Mouse (Mus musculus) stomach, postnatal 0 days (tissue): ENCODE results near the gene Apba2. TPM values are rescaled to one million over a fixed set of nuclear protein-coding genes. Genes with fewer than 3 reads are reported as not detected.

ENCODE experiments used
- ATAC-seq: fragments of 200-750 bp; cut with Nextera tagmentation; 2 replicates; pipeline ENCODE4 v1.8.0; 2017; ENCODE audit not compliant: low FRiP score, low TSS enrichment
- DNase-seq: peaks from one replicate; pipeline ENCODE4 v3.0.0-alpha.2; 2016; ENCODE audit warnings: low spot score
- H3K27ac ChIP-seq: fragments of 300-500 bp; sonication (generic); replicated peaks from 2 replicates; pipeline ENCODE4 v1.5.1; 2014; ENCODE audit warnings: mild to moderate bottlenecking, control low read depth
- H3K27me3 ChIP-seq: fragments of 300-500 bp; sonication (generic); 2 replicates; pipeline ENCODE4 v1.6.1; 2014; ENCODE audit warnings: low read length; ENCODE audit not compliant: control insufficient read depth, insufficient read depth
- H3K36me3 ChIP-seq: fragments of 300-500 bp; sonication (generic); 2 replicates; pipeline ENCODE4 v1.6.1; 2014; ENCODE audit warnings: low read length, mixed read lengths; ENCODE audit not compliant: control insufficient read depth, insufficient read depth
- H3K4me1 ChIP-seq: fragments of 300-500 bp; sonication (generic); replicated peaks from 2 replicates; pipeline ENCODE4 v1.6.1; 2014; ENCODE audit warnings: antibody characterized with exemption; ENCODE audit not compliant: control insufficient read depth, insufficient read depth
- H3K4me2 ChIP-seq: fragments of 300-500 bp; sonication (generic); replicated peaks from 2 replicates; pipeline ENCODE4 v1.6.1; 2014; ENCODE audit warnings: low read depth, mild to moderate bottlenecking, control low read depth, moderate library complexity
- H3K4me3 ChIP-seq: fragments of 300-500 bp; sonication (generic); 2 replicates; pipeline ENCODE4 v1.5.1; 2014; ENCODE audit warnings: low read depth, low read length, control low read depth
- H3K9ac ChIP-seq: fragments of 300-500 bp; sonication (generic); 2 replicates; pipeline ENCODE4 v1.6.1; 2014; ENCODE audit warnings: mild to moderate bottlenecking, low read length, control low read depth, mixed read lengths
- H3K9me3 ChIP-seq: fragments of 300-500 bp; sonication (generic); 2 replicates; pipeline ENCODE4 v1.6.1; 2016; ENCODE audit warnings: low read length; ENCODE audit not compliant: control insufficient read depth
- CTCF ChIP-seq: IDR thresholded peaks from 2 replicates; pipeline ENCODE4 v1.5.1; 2016; ENCODE audit warnings: antibody characterized with exemption, low read depth, mild to moderate bottlenecking, moderate library complexity
- EP300 ChIP-seq: optimal IDR thresholded peaks from 2 replicates; pipeline ENCODE3; 2016; ENCODE audit warnings: antibody characterized with exemption
- WGBS: fragments of 180-500 bp; shearing (Covaris S2); extraction: QIAGEN DNeasy Blood & Tissue Kit; methylation state at CpG from one replicate; pipeline ENCODE4 v1.1.7; 2014; 5-methylcytosine and 5-hydroxymethylcytosine counted together
- polyA plus RNA-seq: library from polyadenylated mRNA; unstranded; fragments of >200 nt; fragmentation: Nextera tagmentation; extraction: Ambion mirVana; gene quantifications from 2 replicates; pipeline ENCODE4 v1.2.1, GENCODE M21; 2015

The Apba2 gene
- polyA plus RNA-seq, 1 experiment from 2014 or later = 2.6 TPM

- no peak for DNase-seq
- Histone ChIP-seq H3K27me3 (no peaks in the 10 kb centered on the region), H3K4me3 (no peak overlapping the region), H3K4me2 (no peak overlapping the region), H3K36me3 (no peaks in the 10 kb centered on the region), H3K4me1 (no peaks in the 10 kb centered on the region), H3K9ac (no peak overlapping the region), H3K9me3 (no peaks in the 10 kb centered on the region), H3K27ac (no peak overlapping the region)
- WGBS = 89% methylated on average over 2 of the region's 2 CpGs
- no peak for ATAC-seq
- no peak for TF ChIP-seq CTCF
- TF ChIP-seq EP300 = no peak
These were observed 190.3 kb downstream of the Apba2 start for GRCm38 (mm10) chr7:64691831-64692230.

- H3K9ac ChIP-seq = no peak overlapping the region
- no peaks in the 10 kb centered on the region for H3K27me3 ChIP-seq
- TF ChIP-seq CTCF (no peak), EP300 (no peak)
- ATAC-seq (no peak), DNase-seq (no peak)
- no peak overlapping the region for H3K27ac ChIP-seq
- H3K4me1 ChIP-seq = no peaks in the 10 kb centered on the region
- H3K4me2 ChIP-seq = no peak overlapping the region
- no peaks in the 10 kb centered on the region for H3K36me3 ChIP-seq
- no peaks in the 10 kb centered on the region for H3K9me3 ChIP-seq
- no peak overlapping the region for H3K4me3 ChIP-seq
- 91% methylated on average over 6 of the region's 6 CpGs for WGBS
These were observed 193.4 kb downstream of the Apba2 start for GRCm38 (mm10) chr7:64694937-64695336.

GRCm38 (mm10) chr7:64696521-64697281, 195.2 kb downstream of the Apba2 start:
- DNase-seq = no peak
- Histone ChIP-seq H3K27ac (no peak overlapping the region), H3K27me3 (no peaks in the 10 kb centered on the region), H3K4me2 (no peak overlapping the region), H3K9me3 (no peaks in the 10 kb centered on the region), H3K4me3 (no peak overlapping the region), H3K4me1 (no peaks in the 10 kb centered on the region), H3K9ac (no peak overlapping the region), H3K36me3 (no peaks in the 10 kb centered on the region)
- no peak for TF ChIP-seq CTCF
- TF ChIP-seq EP300 = no peak
- 64% methylated on average over 14 of the region's 14 CpGs for WGBS
- ATAC-seq = no peak

- no peak for DNase-seq
- Histone ChIP-seq H3K9me3 (no peaks in the 10 kb centered on the region), H3K4me3 (no peak overlapping the region), H3K9ac (no peak overlapping the region), H3K4me1 (no peaks in the 10 kb centered on the region), H3K27me3 (no peaks in the 10 kb centered on the region), H3K4me2 (no peak overlapping the region), H3K27ac (no peak overlapping the region), H3K36me3 (no peaks in the 10 kb centered on the region)
- ATAC-seq = no peak
- 84% methylated on average over 6 of the region's 6 CpGs for WGBS
- no peak for TF ChIP-seq EP300
- no peak for TF ChIP-seq CTCF
These were observed 196.4 kb downstream of the Apba2 start for GRCm38 (mm10) chr7:64697791-64698337.

GRCm38 (mm10) chr7:64704060-64704595, 202.6 kb downstream of the Apba2 start:
- Histone ChIP-seq H3K9me3 (no peaks in the 10 kb centered on the region), H3K27ac (no peak overlapping the region), H3K4me1 (no peaks in the 10 kb centered on the region), H3K27me3 (no peaks in the 10 kb centered on the region), H3K4me3 (no peak overlapping the region), H3K9ac (no peak overlapping the region), H3K4me2 (no peak overlapping the region), H3K36me3 (no peaks in the 10 kb centered on the region)
- ATAC-seq (no peak), DNase-seq (no peak)
- TF ChIP-seq CTCF (no peak), EP300 (no peak)
- 55% methylated on average over 5 of the region's 5 CpGs for WGBS

GRCm38 (mm10) chr7:64708176-64708575, 206.7 kb downstream of the Apba2 start:
- Histone ChIP-seq H3K9ac (no peak overlapping the region), H3K9me3 (no peaks in the 10 kb centered on the region), H3K27ac (no peak overlapping the region), H3K27me3 (no peaks in the 10 kb centered on the region), H3K4me3 (no peak overlapping the region), H3K4me2 (no peak overlapping the region), H3K36me3 (no peaks in the 10 kb centered on the region), H3K4me1 (no peaks in the 10 kb centered on the region)
- ATAC-seq (no peak), DNase-seq (no peak)
- TF ChIP-seq CTCF (no peak), EP300 (no peak)
- 78% methylated on average over 4 of the region's 4 CpGs for WGBS
